Mouse (Mus musculus) hindbrain, embryonic 14.5 days (tissue): ENCODE data around the gene Eno4. TPM values are rescaled to one million over a fixed set of nuclear protein-coding genes. Genes with fewer than 3 reads are reported as not detected.
A peak's percentile ranks its signal among the peaks of the same experiment; 100 is the strongest.

Experiments
- ATAC-seq: fragments of 200-750 bp; cut with Nextera tagmentation; 2 replicates; pipeline ENCODE4 v1.8.0; 2017; ENCODE audit warnings: moderate number of reproducible peaks, mild to moderate bottlenecking, moderate TSS enrichment, moderate library complexity; ENCODE audit not compliant: low FRiP score
- DNase-seq: peaks from one replicate; pipeline ENCODE4 v3.0.0-alpha.2; 2015; ENCODE audit warnings: low spot score
- H3K27ac ChIP-seq: fragments of 300-500 bp; sonication (generic); 2 replicates; pipeline ENCODE4 v1.5.1; 2014; ENCODE audit warnings: mild to moderate bottlenecking, moderate library complexity
- H3K27me3 ChIP-seq: fragments of 300-500 bp; sonication (generic); 2 replicates; pipeline ENCODE4 v1.6.1; 2014; ENCODE audit warnings: mild to moderate bottlenecking, low read length, mixed read lengths; ENCODE audit not compliant: control insufficient read depth, insufficient read depth
- H3K36me3 ChIP-seq: fragments of 300-500 bp; sonication (generic); replicated peaks from 2 replicates; pipeline ENCODE4 v1.6.1; 2014; ENCODE audit not compliant: control insufficient read depth, insufficient read depth
- H3K4me1 ChIP-seq: fragments of 300-500 bp; sonication (generic); replicated peaks from 2 replicates; pipeline ENCODE4 v1.6.1; 2014; ENCODE audit warnings: antibody characterized with exemption, low read length, mixed read lengths; ENCODE audit not compliant: control insufficient read depth, insufficient read depth
- H3K4me2 ChIP-seq: fragments of 300-500 bp; sonication (generic); replicated peaks from 2 replicates; pipeline ENCODE4 v1.6.1; 2014; ENCODE audit warnings: mild to moderate bottlenecking, moderate library complexity
- H3K4me3 ChIP-seq: fragments of 300-500 bp; sonication (generic); replicated peaks from 2 replicates; pipeline ENCODE4 v1.5.1; 2014; ENCODE audit warnings: mild to moderate bottlenecking, low read length
- H3K9ac ChIP-seq: fragments of 300-500 bp; sonication (generic); 2 replicates; pipeline ENCODE4 v1.6.1; 2014
- H3K9me3 ChIP-seq: fragments of 300-500 bp; sonication (generic); 2 replicates; pipeline ENCODE4 v1.6.1; 2016; ENCODE audit warnings: low read length; ENCODE audit not compliant: control insufficient read depth
- WGBS: fragments of 180-500 bp; shearing (Covaris S2); extraction: QIAGEN DNeasy Blood & Tissue Kit; methylation state at CpG from one replicate; pipeline ENCODE4 v1.1.7; 2014; 5-methylcytosine and 5-hydroxymethylcytosine counted together
- polyA plus RNA-seq: library from polyadenylated mRNA; unstranded; fragments of >200 nt; fragmentation: Nextera tagmentation; extraction: Ambion mirVana; gene quantifications from 2 replicates; pipeline ENCODE4 v1.2.1, GENCODE M21; 2014

The Eno4 gene
- polyA plus RNA-seq, 1 experiment from 2014 or later = 2.0 TPM

- Histone ChIP-seq H3K4me3 (peak overlapping the region; percentile 33), H3K36me3 (no peaks in the 10 kb centered on the region), H3K27me3 (peaks cover 27% of the 10 kb centered on the region), H3K9me3 (no peaks in the 10 kb centered on the region), H3K4me1 (peaks cover 6% of the 10 kb centered on the region), H3K9ac (peak overlapping the region; percentile 56), H3K4me2 (peak overlapping the region; percentile 60), H3K27ac (no peak overlapping the region)
- WGBS = 11% methylated on average over 9 of the region's 9 CpGs
- DNase-seq (peak; percentile 88), ATAC-seq (peak; percentile 71)
These were observed 31.8 kb upstream of the Eno4 start for GRCm38 (mm10) chr19:58911386-58911785.

- DNase-seq = no peak
These were observed 29.9 kb upstream of the Eno4 start for GRCm38 (mm10) chr19:58913301-58913700.

GRCm38 (mm10) chr19:58918597-58918996 is 24.6 kb upstream of the Eno4 start:
- Histone ChIP-seq H3K36me3 (no peaks in the 10 kb centered on the region), H3K4me3 (no peak overlapping the region), H3K27ac (no peak overlapping the region), H3K9me3 (no peaks in the 10 kb centered on the region), H3K9ac (no peak overlapping the region), H3K4me2 (peak overlapping the region; percentile 21; the same call in 1 of the 2 replicates), H3K27me3 (peaks cover 33% of the 10 kb centered on the region), H3K4me1 (peaks cover 5% of the 10 kb centered on the region; the same call in 1 of the 2 replicates)
- ATAC-seq = no peak
- 17% methylated on average over 11 of the region's 11 CpGs for WGBS
- no peak for DNase-seq

More at GRCm38 (mm10) chr19:58913301-58913700, 29.9 kb upstream of the Eno4 start:
- Histone ChIP-seq H3K9ac (no peak overlapping the region), H3K4me1 (peaks cover 6% of the 10 kb centered on the region), H3K4me3 (no peak overlapping the region), H3K36me3 (no peaks in the 10 kb centered on the region), H3K27me3 (peaks cover 30% of the 10 kb centered on the region), H3K4me2 (no peak overlapping the region), H3K9me3 (no peaks in the 10 kb centered on the region), H3K27ac (no peak overlapping the region)
- 71% methylated on average over 6 of the region's 6 CpGs for WGBS
- no peak for ATAC-seq

GRCm38 (mm10) chr19:58919148-58919547 is 24.1 kb upstream of the Eno4 start:
- H3K4me1 ChIP-seq = peaks cover 5% of the 10 kb centered on the region; the same call in 1 of the 2 replicates
- ATAC-seq (no peak), DNase-seq (no peak)
- H3K4me2 ChIP-seq = peak overlapping the region; percentile 21; the same call in 1 of the 2 replicates
- H3K4me3 ChIP-seq = no peak overlapping the region
- 25% methylated on average over 7 of the region's 7 CpGs for WGBS
- no peaks in the 10 kb centered on the region for H3K9me3 ChIP-seq
- peaks cover 30% of the 10 kb centered on the region; the same call in 1 of the 2 replicates for H3K27me3 ChIP-seq
- no peak overlapping the region for H3K9ac ChIP-seq
- H3K36me3 ChIP-seq = no peaks in the 10 kb centered on the region
- H3K27ac ChIP-seq = no peak overlapping the region

- Histone ChIP-seq H3K4me1 (no peaks in the 10 kb centered on the region; the same call in 1 of the 2 replicates), H3K4me2 (0 out of 2 replicates have a peak overlapping the region, but pooled peaks have one; percentile 10), H3K36me3 (no peaks in the 10 kb centered on the region), H3K27ac (no peak overlapping the region), H3K4me3 (no peak overlapping the region), H3K27me3 (peaks cover 78% of the 10 kb centered on the region), H3K9me3 (no peaks in the 10 kb centered on the region), H3K9ac (no peak overlapping the region)
- WGBS = 11% methylated on average over 16 of the region's 16 CpGs
- ATAC-seq (no peak; the same call in 1 of the 2 replicates), DNase-seq (no peak)
These were observed 12.0 kb upstream of the Eno4 start for GRCm38 (mm10) chr19:58931081-58931800.

GRCm38 (mm10) chr19:58933062-58933461 is 10.2 kb upstream of the Eno4 start:
- WGBS = 6% methylated on average over 4 of the region's 4 CpGs
- DNase-seq (no peak), ATAC-seq (no peak)
- Histone ChIP-seq H3K4me2 (no peak overlapping the region), H3K9me3 (no peaks in the 10 kb centered on the region), H3K27ac (no peak overlapping the region), H3K9ac (no peak overlapping the region), H3K36me3 (no peaks in the 10 kb centered on the region), H3K4me3 (no peak overlapping the region), H3K4me1 (no peaks in the 10 kb centered on the region; the same call in 1 of the 2 replicates), H3K27me3 (peaks cover 79% of the 10 kb centered on the region)

- H3K4me2 ChIP-seq = no peak overlapping the region
- no peak overlapping the region for H3K27ac ChIP-seq
- WGBS = 93% methylated on average over 7 of the region's 7 CpGs
- no peak overlapping the region for H3K9ac ChIP-seq
- peaks cover 15% of the 10 kb centered on the region; the same call in 1 of the 2 replicates for H3K27me3 ChIP-seq
- H3K9me3 ChIP-seq = no peaks in the 10 kb centered on the region
- H3K4me3 ChIP-seq = no peak overlapping the region
- ATAC-seq (no peak), DNase-seq (no peak)
- no peaks in the 10 kb centered on the region for H3K36me3 ChIP-seq
- peaks cover 10% of the 10 kb centered on the region for H3K4me1 ChIP-seq
These were observed 2.7 kb downstream of the Eno4 start for GRCm38 (mm10) chr19:58945959-58946358.

GRCm38 (mm10) chr19:58951521-58951920 is 8.3 kb downstream of the Eno4 start:
- Histone ChIP-seq H3K27ac (no peak overlapping the region), H3K9me3 (no peaks in the 10 kb centered on the region), H3K4me1 (no peaks in the 10 kb centered on the region), H3K27me3 (peaks cover 40% of the 10 kb centered on the region), H3K4me3 (no peak overlapping the region), H3K4me2 (no peak overlapping the region), H3K36me3 (no peaks in the 10 kb centered on the region), H3K9ac (no peak overlapping the region)
- DNase-seq (no peak), ATAC-seq (no peak)
- 88% methylated on average over 3 of the region's 3 CpGs for WGBS

GRCm38 (mm10) chr19:58952236-58952635 is 9.0 kb downstream of the Eno4 start:
- Histone ChIP-seq H3K4me3 (no peak overlapping the region), H3K4me2 (no peak overlapping the region), H3K9me3 (no peaks in the 10 kb centered on the region), H3K27ac (no peak overlapping the region), H3K27me3 (peaks cover 34% of the 10 kb centered on the region), H3K9ac (no peak overlapping the region), H3K36me3 (no peaks in the 10 kb centered on the region), H3K4me1 (no peaks in the 10 kb centered on the region)
- DNase-seq (no peak), ATAC-seq (no peak)
- WGBS = 83% methylated on average over 12 of the region's 13 CpGs
